Mouse (Mus musculus) embryonic fibroblast, embryonic 13.5 days (primary cell): Measurements from ENCODE around the gene Vrk1. TPM values are rescaled to one million over a fixed set of nuclear protein-coding genes. Genes with fewer than 3 reads are reported as not detected.

Experiments used
- H3K27ac ChIP-seq: 2 replicates; pipeline ENCODE4 v1.5.1; 2012; ENCODE audit warnings: low read length, control low read depth, inconsistent platforms; ENCODE audit not compliant: insufficient read depth
- H3K4me1 ChIP-seq: 2 replicates; pipeline ENCODE4 v1.6.1; 2011; ENCODE audit warnings: low read length; ENCODE audit not compliant: control insufficient read depth, insufficient read depth
- H3K4me3 ChIP-seq: 2 replicates; pipeline ENCODE4 v1.5.1; 2011; ENCODE audit warnings: mild to moderate bottlenecking, control low read depth, low read length; ENCODE audit not compliant: insufficient read depth
- CTCF ChIP-seq: IDR thresholded peaks from 2 replicates; pipeline ENCODE4 v1.5.1; 2011; ENCODE audit warnings: mild to moderate bottlenecking, control low read depth, low read length, moderate library complexity, borderline replicate concordance; ENCODE audit not compliant: insufficient read depth
- POLR2A ChIP-seq: IDR thresholded peaks from 2 replicates; pipeline ENCODE4 v1.6.1; 2011; ENCODE audit warnings: low read depth, mild to moderate bottlenecking, control low read depth, low read length, moderate library complexity
- polyA plus RNA-seq: library from polyadenylated mRNA; stranded (reverse); fragments of >200 nt; gene quantifications from 2 replicates; pipeline ENCODE4 v1.2.4, GENCODE M21; 2011; ENCODE audit warnings: low read depth; ENCODE audit not compliant: missing spikeins, insufficient read length

Gene Vrk1
- polyA plus RNA-seq, 1 experiment = 28.2 TPM

GRCm38 (mm10) chr12:105973691-105974090 lies 36.3 kb upstream of the Vrk1 start:
- Histone ChIP-seq H3K27ac (no peak overlapping the region), H3K4me3 (no peak overlapping the region), H3K4me1 (no peaks in the 10 kb centered on the region)
- TF ChIP-seq CTCF = no peak
- TF ChIP-seq POLR2A = no peak

DNA sequence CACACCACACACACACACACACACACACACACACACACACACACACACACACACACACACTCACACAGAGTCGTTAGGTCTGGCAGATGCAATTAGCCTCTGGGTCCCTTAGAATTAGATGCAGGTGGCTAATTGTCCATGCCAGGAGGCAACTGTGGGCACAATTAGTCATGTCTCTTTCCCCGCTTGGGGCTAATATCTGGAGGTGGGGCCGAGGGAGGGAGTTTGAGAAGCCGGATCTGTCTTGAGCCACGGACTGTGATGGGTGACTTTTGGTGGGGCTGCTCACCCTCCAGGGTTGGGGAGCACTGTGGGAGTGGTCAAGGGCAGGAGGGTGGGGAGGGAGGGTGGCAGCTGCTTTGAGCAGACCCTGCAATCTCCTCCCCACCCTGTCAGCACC lies 35.9 kb upstream of the Vrk1 start:
- H3K4me1 ChIP-seq = no peaks in the 10 kb centered on the region
- H3K4me3 ChIP-seq = no peak overlapping the region
- H3K27ac ChIP-seq = no peak overlapping the region
- no peak for TF ChIP-seq POLR2A
- TF ChIP-seq CTCF = no peak

- TF ChIP-seq CTCF (no peak), POLR2A (no peak)
- no peak overlapping the region for H3K4me3 ChIP-seq
- H3K4me1 ChIP-seq = no peaks in the 10 kb centered on the region; the same call in 1 of the 2 replicates
- H3K27ac ChIP-seq = no peak overlapping the region
Measured at GRCm38 (mm10) chr12:105981121-105981973, 28.7 kb upstream of the Vrk1 start.

DNA sequence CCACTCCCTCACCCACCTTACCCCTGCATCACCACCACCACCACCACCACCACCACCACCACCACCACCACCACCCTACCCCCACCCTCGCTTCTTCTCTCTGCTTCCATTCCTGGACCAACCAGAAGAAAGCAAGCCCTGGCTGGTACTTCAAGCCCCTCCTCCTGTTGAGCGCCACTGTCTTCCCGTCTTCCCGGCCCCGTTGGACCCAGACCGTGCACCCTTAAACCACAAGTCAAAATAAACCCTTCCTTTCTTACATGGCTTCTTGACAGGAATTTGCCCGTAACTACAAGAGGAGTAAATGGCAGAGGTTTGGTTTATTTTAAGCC lies 28.1 kb upstream of the Vrk1 start:
- no peak for TF ChIP-seq CTCF
- TF ChIP-seq POLR2A = no peak
- Histone ChIP-seq H3K4me3 (no peak overlapping the region), H3K4me1 (no peaks in the 10 kb centered on the region; the same call in 1 of the 2 replicates), H3K27ac (no peak overlapping the region)

DNA sequence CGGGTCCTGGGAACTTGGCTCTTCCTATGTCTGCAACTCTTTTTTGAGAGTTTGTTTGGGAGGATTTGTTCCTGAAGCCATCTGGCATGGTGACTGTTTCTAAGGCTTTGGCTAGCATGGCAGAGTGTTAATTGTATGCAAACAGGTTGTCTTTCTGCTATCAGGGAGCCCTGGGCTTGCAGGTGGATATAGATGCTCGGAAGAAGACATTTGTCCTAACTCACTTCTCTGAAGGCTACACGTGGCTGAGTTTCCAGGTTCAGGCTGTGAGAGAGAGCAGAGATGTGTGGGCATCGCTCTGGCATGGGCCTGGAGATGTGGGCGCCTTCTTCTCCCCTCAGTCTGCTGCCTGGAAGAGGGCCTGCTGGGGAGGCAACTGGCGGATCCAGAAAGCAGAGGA lies 27.4 kb upstream of the Vrk1 start:
- no peak overlapping the region for H3K27ac ChIP-seq
- no peaks in the 10 kb centered on the region; the same call in 1 of the 2 replicates for H3K4me1 ChIP-seq
- H3K4me3 ChIP-seq = no peak overlapping the region
- TF ChIP-seq CTCF (no peak), POLR2A (no peak)

DNA sequence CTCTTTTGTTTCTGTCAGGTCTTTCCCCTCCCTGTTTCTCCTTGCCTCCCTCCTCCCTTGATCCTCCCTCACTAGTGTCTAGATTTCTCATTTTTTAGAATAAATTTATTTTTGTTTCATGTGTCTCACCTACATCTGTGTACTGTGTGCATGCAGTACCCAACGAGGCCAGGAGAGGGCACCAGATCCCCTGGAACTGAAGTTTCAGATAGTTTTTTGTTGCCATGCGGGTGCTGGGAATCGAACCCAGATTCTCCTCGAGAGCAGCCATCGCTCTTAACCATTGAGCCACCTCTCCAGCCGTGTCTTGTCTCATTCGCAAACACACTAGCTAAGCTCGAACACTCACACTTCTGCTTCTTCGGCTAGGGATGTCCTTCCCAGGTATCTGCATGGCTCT lies 26.5 kb upstream of the Vrk1 start:
- no peaks in the 10 kb centered on the region; the same call in 1 of the 2 replicates for H3K4me1 ChIP-seq
- TF ChIP-seq POLR2A (no peak), CTCF (no peak; the same call in 1 of the 2 replicates)
- H3K27ac ChIP-seq = no peak overlapping the region
- no peak overlapping the region for H3K4me3 ChIP-seq

GRCm38 (mm10) chr12:105988434-105988833 lies 21.6 kb upstream of the Vrk1 start:
- TF ChIP-seq CTCF (no peak), POLR2A (no peak)

GRCm38 (mm10) chr12:105992756-105993155 lies 17.3 kb upstream of the Vrk1 start:
- TF ChIP-seq CTCF (no peak), POLR2A (no peak)
- Histone ChIP-seq H3K4me1 (no peaks in the 10 kb centered on the region), H3K27ac (no peak overlapping the region), H3K4me3 (no peak overlapping the region)

More at GRCm38 (mm10) chr12:105988434-105988833, 21.6 kb upstream of the Vrk1 start:
- H3K27ac ChIP-seq = no peak overlapping the region
- H3K4me3 ChIP-seq = no peak overlapping the region
- no peaks in the 10 kb centered on the region for H3K4me1 ChIP-seq

DNA sequence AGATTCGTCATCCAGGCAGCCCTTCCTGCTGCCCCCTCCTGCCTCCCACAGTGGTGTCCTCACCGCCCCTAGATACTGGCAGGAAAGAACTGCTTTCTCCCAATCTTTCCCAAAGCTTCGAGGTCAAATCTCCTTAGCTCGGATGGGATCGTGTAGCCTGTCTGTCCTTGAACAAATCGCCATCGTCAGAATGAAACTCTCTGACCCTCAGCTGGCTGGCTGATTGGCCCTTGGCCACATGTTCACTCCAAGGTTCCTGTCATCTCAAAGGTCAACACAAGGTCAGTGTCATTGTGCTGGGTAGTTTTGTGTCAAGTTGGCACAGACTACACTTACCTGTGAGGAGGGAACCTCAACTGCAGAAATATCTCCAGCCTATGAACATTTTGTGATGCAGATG lies 16.7 kb upstream of the Vrk1 start:
- H3K27ac ChIP-seq = no peak overlapping the region
- H3K4me3 ChIP-seq = no peak overlapping the region
- no peak for TF ChIP-seq CTCF
- no peaks in the 10 kb centered on the region for H3K4me1 ChIP-seq

DNA sequence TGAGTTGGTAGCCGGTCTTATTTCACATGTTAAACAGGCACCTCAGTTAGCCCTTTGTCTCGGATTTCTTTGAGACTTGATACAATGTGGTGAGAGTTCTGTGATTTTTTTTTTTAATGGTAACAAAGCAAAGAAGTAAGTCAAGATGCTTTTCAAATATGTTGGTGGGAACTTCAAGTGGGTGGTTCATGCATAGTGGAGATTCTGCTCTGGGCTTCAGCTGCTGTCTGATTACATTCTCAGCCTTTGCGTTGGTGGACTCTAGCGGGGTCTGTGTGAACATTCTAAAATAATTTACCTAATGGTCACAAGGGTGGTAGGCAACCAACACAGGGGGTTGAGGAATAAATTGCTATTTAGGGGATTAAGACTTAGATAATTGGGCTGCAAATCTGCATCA lies 14.1 kb upstream of the Vrk1 start:
- Histone ChIP-seq H3K27ac (no peak overlapping the region), H3K4me3 (no peak overlapping the region), H3K4me1 (no peaks in the 10 kb centered on the region)
- TF ChIP-seq POLR2A (no peak), CTCF (no peak)
